Mouse (Mus musculus) left cerebral cortex, adult 2 months (tissue): ENCODE results near the gene Adamtsl5. TPM values are rescaled to one million over a fixed set of nuclear protein-coding genes. Genes with fewer than 3 reads are reported as not detected.

ENCODE experiments used
- DNase-seq, 2 experiments: peaks; one replicate each; pipeline ENCODE4 v3.0.0; 2021 to 2022; ENCODE audit warnings: low spot score in 2 of 2, mixed read lengths in 1 of 2; ENCODE audit errors: extremely low spot score in 1 of 2
- H3K27ac ChIP-seq: fragments of 200-600 bp; 2 replicates; pipeline ENCODE4 v1.8.1; 2022
- H3K4me3 ChIP-seq: fragments of 200-600 bp; 2 replicates; pipeline ENCODE4 v1.8.1; 2022
- CTCF ChIP-seq: fragments of 200-600 bp; IDR thresholded peaks from 2 replicates; pipeline ENCODE4 v1.8.1; 2022; ENCODE audit warnings: antibody characterized with exemption, mild to moderate bottlenecking, moderate library complexity
- intact Hi-C: fragments of 180-260 bp; cut with DNase I; formaldehyde crosslinking; loops from one replicate; pipeline ENCODE4 v1.15.1; 2025
- total RNA-seq, 2 experiments: library from RNA; stranded (reverse); gene quantifications; 2 replicates each; pipeline ENCODE4 v1.2.3; 2021

Gene Adamtsl5
- total RNA-seq, 2 experiments from 2014 or later = 7.9 to 11.1 TPM

DNA sequence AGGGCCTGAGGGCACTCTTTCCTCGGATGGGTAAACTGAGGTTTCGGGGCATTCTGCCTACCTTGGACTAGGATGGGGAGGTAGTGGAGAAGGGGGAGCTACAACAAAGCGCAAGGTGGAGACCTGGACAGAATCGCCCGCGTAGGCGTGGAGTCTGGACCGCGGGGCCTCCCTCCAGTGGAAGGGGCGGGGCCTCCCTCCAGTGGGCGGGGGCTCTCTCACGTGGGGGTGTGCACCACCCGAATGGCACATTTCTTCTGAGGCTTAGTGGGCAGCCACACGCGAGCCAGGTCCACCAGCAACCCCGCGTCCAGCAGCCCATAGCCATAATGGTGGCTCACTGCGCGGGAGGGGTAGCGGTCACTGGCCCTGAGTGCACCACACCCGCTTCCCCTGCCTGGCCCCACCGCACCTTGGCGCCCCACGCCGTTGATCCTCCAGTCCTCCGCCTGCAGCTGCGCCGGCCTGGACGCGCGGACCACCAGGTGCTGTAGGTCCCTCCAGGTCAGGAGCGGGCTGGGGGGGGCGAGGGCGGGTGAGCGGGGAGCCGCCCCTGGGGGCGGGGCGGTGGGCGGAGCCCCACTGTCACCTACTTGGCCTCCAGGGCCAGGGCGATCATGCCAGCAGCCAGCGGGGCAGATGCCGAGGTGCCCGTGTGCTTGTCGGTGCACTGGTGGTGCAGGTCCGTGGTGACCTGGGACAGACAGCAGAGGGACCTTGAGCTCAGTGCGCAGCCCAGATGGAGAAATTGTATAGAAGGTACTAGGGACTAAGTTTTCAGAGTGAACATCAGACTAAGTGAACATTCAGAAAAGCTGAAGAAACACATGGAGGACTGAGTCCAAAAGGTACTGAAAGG is 24.7 kb downstream of the Adamtsl5 start:
- DNase-seq = peak in 1 of 2 experiments; percentile 58
- peak overlapping the region; percentile 63 for H3K4me3 ChIP-seq
- H3K27ac ChIP-seq = peak overlapping the region; percentile 69
- intact Hi-C loops = no loop called here
- TF ChIP-seq CTCF = no peak

DNA sequence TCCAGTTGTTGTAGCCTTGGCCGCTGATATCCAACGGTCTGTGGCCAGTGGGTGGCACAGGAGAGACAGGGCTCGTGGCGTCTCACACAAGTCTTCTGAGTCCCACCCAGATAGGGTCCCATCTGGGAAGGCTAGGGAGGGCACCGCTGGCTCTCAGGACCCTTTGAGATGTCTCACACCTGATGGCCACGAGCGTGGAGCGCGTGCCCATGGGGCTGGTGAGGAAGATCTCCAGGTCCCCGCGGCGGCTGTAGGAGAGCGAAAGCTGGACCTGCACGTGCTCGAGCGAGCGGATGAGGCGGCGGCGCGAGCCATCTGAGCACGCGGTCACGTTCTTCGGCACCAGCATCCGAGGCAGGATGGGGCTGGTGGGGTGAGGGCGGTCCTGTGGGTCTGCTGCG is 25.4 kb downstream of the Adamtsl5 start:
- no peak; the same call in 1 of the 2 replicates for TF ChIP-seq CTCF
- Histone ChIP-seq H3K4me3 (peak overlapping the region; percentile 63), H3K27ac (peak overlapping the region; percentile 69)
- intact Hi-C loops = no loop called here
- peak in 1 of 2 experiments; percentile 31 for DNase-seq

- intact Hi-C loops = no loop called here
- Histone ChIP-seq H3K4me3 (no peak overlapping the region), H3K27ac (no peak overlapping the region)
- no peak for TF ChIP-seq CTCF
- DNase-seq = no peak
Observed at GRCm38 (mm10) chr10:80321670-80322581, 26.3 kb downstream of the Adamtsl5 start.

DNA sequence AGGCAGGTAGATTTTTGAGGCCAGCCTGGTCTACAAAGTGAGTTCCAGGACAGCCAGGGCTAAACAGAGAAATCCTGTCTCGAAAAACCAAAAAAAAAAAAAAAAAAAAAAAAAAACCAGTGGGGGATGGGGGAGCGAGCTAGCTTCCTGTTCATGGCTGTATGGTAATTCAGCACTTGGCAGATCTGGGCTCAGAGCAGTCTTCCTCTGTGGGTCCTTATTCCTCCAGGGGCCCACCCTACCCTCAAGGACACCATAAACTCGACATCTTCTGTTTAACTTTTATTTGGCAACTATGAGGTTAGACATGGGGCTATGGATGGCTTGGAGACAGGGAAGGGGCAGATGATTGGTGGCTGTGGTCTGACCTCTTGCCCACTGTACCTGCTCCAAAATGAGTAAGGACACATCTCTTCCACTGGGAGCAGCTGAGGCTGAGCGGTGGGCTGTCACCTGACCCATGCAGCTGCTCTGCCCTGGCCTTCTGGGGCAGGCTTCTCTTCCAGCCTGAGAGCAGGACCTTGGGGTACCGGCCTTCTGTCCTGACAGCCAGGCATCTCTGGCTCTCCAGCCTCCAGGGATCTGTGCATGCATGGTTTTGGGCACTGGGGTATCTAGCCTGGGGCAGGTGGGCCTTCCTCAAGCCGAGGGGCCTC is 27.1 kb downstream of the Adamtsl5 start:
- no peak for TF ChIP-seq CTCF
- intact Hi-C loops = no loop called here
- Histone ChIP-seq H3K4me3 (no peak overlapping the region), H3K27ac (no peak overlapping the region)
- no peak for DNase-seq

DNA sequence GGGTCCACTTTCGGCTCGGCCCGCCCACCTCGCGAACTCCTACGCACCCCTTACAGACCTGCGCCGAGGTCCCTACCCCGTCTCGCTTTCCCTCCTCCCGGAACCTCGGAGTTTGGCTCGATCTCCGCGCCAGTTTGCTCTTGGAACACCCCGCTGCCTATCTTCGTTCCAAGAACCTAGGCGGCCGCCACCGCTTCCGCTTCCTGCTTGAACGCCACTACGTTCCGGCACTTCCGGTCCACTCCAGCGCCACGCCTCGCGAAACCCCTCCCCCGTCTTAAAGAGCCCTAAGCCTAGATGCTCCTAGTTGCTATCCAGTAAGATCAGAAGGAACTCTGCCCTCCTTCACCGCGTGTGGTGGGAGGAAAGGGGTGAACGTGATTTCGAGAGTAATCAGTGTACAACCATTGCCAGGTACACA is 27.9 kb downstream of the Adamtsl5 start, which contains the start of gene 2310011J03Rik:
Gene 2310011J03Rik, minus strand, starts transcription at position 198 of the 421 bp plus-strand sequence.
- TF ChIP-seq CTCF = no peak
- Histone ChIP-seq H3K27ac (peak within 1 kb of the TSS; percentile 73), H3K4me3 (peak within 1 kb of the TSS; percentile 56)
- peak; percentile 89 to 90 for DNase-seq
- intact Hi-C loops = no loop called here

GRCm38 (mm10) chr10:80317011-80317410 is 31.2 kb downstream of the Adamtsl5 start:
- intact Hi-C loops = no loop called here
- no peak for TF ChIP-seq CTCF
- Histone ChIP-seq H3K27ac (0 out of 2 replicates have a peak overlapping the region, but pooled peaks have one; percentile 13), H3K4me3 (no peak overlapping the region)
- no peak for DNase-seq

- TF ChIP-seq CTCF = no peak
- DNase-seq = no peak
- intact Hi-C loops = no loop called here
- no peak overlapping the region for H3K4me3 ChIP-seq
- H3K27ac ChIP-seq = 0 out of 2 replicates have a peak overlapping the region, but pooled peaks have one; percentile 13
Observed at GRCm38 (mm10) chr10:80316359-80316781, 31.8 kb downstream of the Adamtsl5 start.

DNA sequence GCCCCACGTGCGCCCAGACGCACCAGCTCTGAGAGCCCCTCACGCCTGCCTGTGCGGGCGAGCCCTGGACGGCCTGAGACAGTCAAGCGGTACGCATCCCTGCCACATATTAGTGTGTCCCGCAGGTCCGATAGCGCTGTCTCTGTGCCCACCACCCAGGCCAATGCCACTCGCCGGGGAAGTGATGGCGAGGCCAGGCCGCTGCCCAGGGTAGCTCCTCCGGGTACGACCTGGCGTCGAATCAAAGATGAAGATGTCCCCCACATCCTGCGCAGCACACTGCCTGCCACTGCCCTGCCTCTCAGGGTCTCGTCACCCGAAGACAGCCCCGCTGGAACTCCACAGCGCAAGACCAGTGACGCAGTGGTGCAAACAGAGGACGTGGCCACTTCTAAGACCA is 32.9 kb downstream of the Adamtsl5 start:
- no peak overlapping the region for H3K27ac ChIP-seq
- no peak for DNase-seq
- no peak overlapping the region for H3K4me3 ChIP-seq
- intact Hi-C loops = no loop called here
- TF ChIP-seq CTCF = no peak

DNA sequence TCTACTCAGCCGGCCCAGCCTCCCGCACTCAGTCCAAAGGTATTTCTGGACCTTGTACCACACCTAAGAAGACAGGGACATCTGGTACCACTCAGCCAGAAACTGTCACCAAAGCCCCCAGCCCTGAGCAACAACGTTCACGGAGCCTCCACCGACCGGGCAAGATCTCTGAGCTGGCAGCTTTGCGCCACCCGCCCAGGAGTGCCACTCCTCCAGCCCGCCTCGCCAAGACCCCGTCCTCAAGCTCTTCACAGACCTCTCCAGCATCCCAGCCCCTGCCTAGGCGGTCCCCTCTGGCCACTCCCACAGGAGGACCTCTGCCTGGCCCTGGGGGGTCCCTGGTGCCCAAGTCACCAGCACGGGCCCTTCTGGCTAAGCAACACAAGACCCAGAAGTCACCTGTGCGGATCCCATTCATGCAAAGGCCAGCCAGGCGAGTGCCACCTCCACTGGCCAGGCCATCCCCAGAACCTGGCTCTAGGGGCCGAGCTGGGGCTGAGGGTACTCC is 33.7 kb downstream of the Adamtsl5 start:
- intact Hi-C loops = no loop called here
- no peak for TF ChIP-seq CTCF
- Histone ChIP-seq H3K4me3 (no peak overlapping the region), H3K27ac (no peak overlapping the region)
- no peak for DNase-seq

DNA sequence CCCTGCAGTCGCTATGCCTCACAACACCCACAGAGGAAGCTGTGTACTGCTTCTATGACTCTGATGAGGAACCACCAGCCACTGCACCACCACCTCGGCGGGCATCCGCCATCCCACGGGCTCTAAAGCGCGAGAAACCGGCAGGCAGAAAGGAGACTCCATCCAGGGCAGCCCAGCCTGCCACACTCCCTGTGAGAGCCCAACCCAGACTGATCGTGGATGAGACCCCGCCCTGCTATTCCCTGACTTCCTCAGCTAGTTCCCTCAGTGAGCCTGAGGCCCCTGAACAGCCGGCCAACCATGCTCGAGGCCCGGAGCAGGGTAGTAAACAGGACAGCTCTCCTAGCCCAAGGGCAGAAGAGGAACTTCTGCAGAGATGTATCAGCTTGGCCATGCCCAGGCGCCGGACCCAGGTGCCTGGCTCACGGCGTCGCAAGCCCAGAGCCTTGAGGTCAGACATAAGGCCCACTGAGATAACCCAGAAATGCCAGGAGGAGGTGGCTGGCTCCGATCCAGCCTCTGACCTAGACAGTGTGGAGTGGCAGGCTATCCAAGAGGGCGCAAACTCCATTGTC is 34.5 kb downstream of the Adamtsl5 start:
- intact Hi-C loops = no loop called here
- TF ChIP-seq CTCF = no peak
- Histone ChIP-seq H3K27ac (0 out of 2 replicates have a peak overlapping the region, but pooled peaks have one; percentile 28), H3K4me3 (no peak overlapping the region)
- DNase-seq = peak in 1 of 2 experiments; percentile 29
